Mouse (Mus musculus) spleen, adult 2 months (tissue): ENCODE data around the gene Cd247.

ENCODE experiments used
- CTCF ChIP-seq: fragments of 200-500 bp; IDR thresholded peaks from 2 replicates; pipeline ENCODE4 v1.5.1; 2011; ENCODE audit warnings: mild to moderate bottlenecking, inconsistent platforms; ENCODE audit not compliant: insufficient read depth, insufficient read length, insufficient replicate concordance; ENCODE audit errors: extremely low read depth
- POLR2A ChIP-seq: fragments of 200-500 bp; IDR thresholded peaks from 2 replicates; pipeline ENCODE4 v1.6.1; 2011; ENCODE audit warnings: low read depth, low read length, inconsistent platforms

DNA sequence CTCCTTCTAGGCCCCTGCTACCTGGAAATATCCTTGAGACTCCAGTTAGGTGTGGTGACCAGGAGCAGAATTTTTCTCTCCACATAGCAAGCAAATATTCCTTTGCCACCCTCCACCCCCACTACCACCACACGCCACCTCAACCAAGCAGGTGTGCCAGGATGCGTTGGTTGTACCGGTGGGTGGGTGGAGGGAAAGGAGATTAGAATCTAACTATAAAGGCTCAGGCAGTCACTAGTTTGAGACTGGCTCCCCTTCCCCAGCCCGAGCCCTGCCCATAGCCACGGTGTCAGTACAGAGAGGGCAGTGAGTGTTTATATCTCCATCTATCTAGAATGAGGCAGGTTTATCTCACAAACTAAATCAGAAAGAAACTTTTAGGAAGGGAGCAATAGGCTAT lies 39.7 kb downstream of the Cd247 start:
- no peak for TF ChIP-seq CTCF
- no peak for TF ChIP-seq POLR2A
